ENCODE assay signal across 8 mouse cellular contexts in genomic region chr9:94534795-94535194, GRCm38 (mm10). TPM values are rescaled to one million over a fixed set of nuclear protein-coding genes. Genes with fewer than 3 reads are reported as not detected.
DNase-seq lines count a peak whose midpoint lies in the region; ATAC-seq lines count a peak whose summit lies in the region.

No protein-coding gene starts in this region.

- DNase-seq in kidney, postnatal 4 days, result no peak
- DNase-seq in NIH3T3 (ENCODE audit: low read depth), result peak; percentile 44
- no peak for DNase-seq in right cerebral cortex, postnatal 10 days (ENCODE audit: low spot score in 2 of 2)
- DNase-seq in right cerebral cortex, postnatal 25 days, result no peak

- peaks cover 72% of the 10 kb centered on the region for H3K79me2 ChIP-seq in macrophage (ENCODE audit: inconsistent target)

- peak overlapping the region; percentile 87 for H3K4me2 ChIP-seq in kidney, embryonic 14.5 days (replicated peaks; ENCODE audit: low read depth, low read length)
- peak overlapping the region; percentile 76 for H3K4me2 ChIP-seq in embryonic facial prominence, embryonic 13.5 days

- ATAC-seq in kidney, embryonic 14.5 days (ENCODE audit: low FRiP score, low TSS enrichment), result no peak
- no peak for ATAC-seq in embryonic facial prominence, embryonic 13.5 days (ENCODE audit: insufficient number of reproducible peaks, insufficient read depth, low FRiP score, low TSS enrichment, low read depth)
- no peak for ATAC-seq in inflammation-experienced regulatory T-cells, adult 6 months

- no peak overlapping the region for H3K9ac ChIP-seq in kidney, embryonic 14.5 days (ENCODE audit: low read depth, low read length)
- no peak overlapping the region for H3K9ac ChIP-seq in embryonic facial prominence, embryonic 13.5 days

- H3K36me3 ChIP-seq in kidney, embryonic 14.5 days (ENCODE audit: control insufficient read depth, insufficient read depth, low read length), result no peaks in the 10 kb centered on the region
- no peaks in the 10 kb centered on the region for H3K36me3 ChIP-seq in embryonic facial prominence, embryonic 13.5 days
- H3K36me3 ChIP-seq in macrophage (ENCODE audit: inconsistent target), result no peaks in the 10 kb centered on the region

- H3K9me3 ChIP-seq in kidney, embryonic 14.5 days (ENCODE audit: control insufficient read depth, low read length), result no peaks in the 10 kb centered on the region
- no peaks in the 10 kb centered on the region for H3K9me3 ChIP-seq in embryonic facial prominence, embryonic 13.5 days

- 0 out of 2 replicates have a peak, but pooled peaks cover 18% of the 10 kb centered on the region for H3K4me1 ChIP-seq in kidney, embryonic 14.5 days (ENCODE audit: control insufficient read depth, insufficient read depth, low read length)
- peaks cover 18% of the 10 kb centered on the region for H3K4me1 ChIP-seq in embryonic facial prominence, embryonic 13.5 days

- no peak overlapping the region for H3K27ac ChIP-seq in kidney, embryonic 14.5 days (ENCODE audit: low read depth, low read length)
- no peak overlapping the region for H3K27ac ChIP-seq in embryonic facial prominence, embryonic 13.5 days
- no peak overlapping the region for H3K27ac ChIP-seq in macrophage

- no peaks in the 10 kb centered on the region for H3K27me3 ChIP-seq in kidney, embryonic 14.5 days (ENCODE audit: control insufficient read depth, insufficient read depth, low read length)
- H3K27me3 ChIP-seq in embryonic facial prominence, embryonic 13.5 days, result no peaks in the 10 kb centered on the region

- H3K4me3 ChIP-seq in kidney, embryonic 14.5 days (ENCODE audit: low read length), result peak overlapping the region; percentile 64
- peak overlapping the region; percentile 83 for H3K4me3 ChIP-seq in embryonic facial prominence, embryonic 13.5 days
- peak overlapping the region; percentile 71; the same call in 1 of the 2 replicates for H3K4me3 ChIP-seq in macrophage (ENCODE audit: inconsistent target)

RNA-seq across cellular contexts. Expression of gene 1190002N15Rik, which starts 3.1 kb away (rescaled TPM):
- polyA plus RNA-seq in kidney, embryonic 14.5 days (2014; fragmentation: Nextera tagmentation; extraction: Ambion mirVana), result 17.8 and 17.9 TPM in 2 replicates
- 14.2 and 21.9 TPM in 2 replicates for polyA plus RNA-seq in embryonic facial prominence, embryonic 13.5 days (2015; fragmentation: Nextera tagmentation; extraction: Ambion mirVana)
- 10 to 100 TPM in 3 of 26 experiments, 1 to 10 TPM in 21, under 1 TPM in 2; 0.67 to 11.1 (median 2.4) TPM for total RNA-seq in macrophage (2018; cell fraction: chromatin; rRNA removed)
- total RNA-seq in macrophage (2018; cell fraction: cytosol; rRNA removed), result 10 to 100 TPM in 25 of 26 experiments, 1 to 10 TPM in 1; 6.9 to 42.9 (median 18.8) TPM
- total RNA-seq in macrophage (2018; cell fraction: nucleus; rRNA removed), result 10 to 100 TPM in 23 of 26 experiments, 1 to 10 TPM in 3; 4.8 to 49.0 (median 19.9) TPM
- polyA plus RNA-seq in macrophage (2018), result 19.5 to 25.6 TPM (median 25.6 TPM) in 3 replicates
- polyA plus RNA-seq in inflammation-experienced regulatory T-cells, adult 6 months (2017; shearing (Covaris generic)), result 1 to 10 TPM; 3.7 to 6.8 (median 4.0) TPM
